9 mouse cellular contexts compared by ENCODE assay signal in genomic region chrX:73493567-73493966, GRCm38 (mm10). TPM values are rescaled to one million over a fixed set of nuclear protein-coding genes. Genes with fewer than 3 reads are reported as not detected.
DNase-seq lines count a peak whose midpoint lies in the region; ATAC-seq and TF ChIP-seq lines count a peak whose summit lies in the region.
"Not testable (repeated sequence)": the region's sequence is repeated elsewhere in the genome, so short reads cannot be mapped to it uniquely, and the experiment has no call there.
"Had no signal": no experiment of that assay in that cellular context is flagged by ENCODE, and none has a peak within 500 bp of the region (broad histone marks: within the 10 kb centered on the region; RNA-seq: fewer than 3 reads in every experiment).

No protein-coding gene starts in this region.

- WGBS in midbrain, embryonic 11.5 days = 13% methylated on average over 1 of the region's 2 CpGs
- 19% methylated on average over 2 of the region's 2 CpGs for WGBS in spleen, adult 2 months

- TF ChIP-seq POLR2A in spleen, adult 2 months (IDR thresholded peaks at IDR 0.05; ENCODE audit: low read depth, low read length) = not testable (repeated sequence)

- H3K27me3 ChIP-seq in midbrain, embryonic 11.5 days (ENCODE audit: control insufficient read depth, insufficient read depth, low read length); spleen, adult 2 months (ENCODE audit: control insufficient read depth, insufficient read depth, low read length): not testable (repeated sequence)

- not testable (repeated sequence) for ATAC-seq in midbrain, embryonic 11.5 days (ENCODE audit: low FRiP score)

- not testable (repeated sequence) for H3K9ac ChIP-seq in midbrain, embryonic 11.5 days (ENCODE audit: low read length)

- not testable (repeated sequence) for H3K36me3 ChIP-seq in midbrain, embryonic 11.5 days (ENCODE audit: control insufficient read depth, insufficient read depth, low read length); spleen, adult 2 months (ENCODE audit: control insufficient read depth, insufficient read depth, low read length)

- not testable (repeated sequence) for H3K4me3 ChIP-seq in midbrain, embryonic 11.5 days (ENCODE audit: low read depth, low read length); spleen, adult 2 months (ENCODE audit: extremely low read depth, insufficient read depth, insufficient read length)

- H3K4me2 ChIP-seq in midbrain, embryonic 11.5 days = not testable (repeated sequence)

- peak; percentile 67 for DNase-seq in ZHBTc4 (ENCODE audit: low read depth, low spot score)
- DNase-seq in cerebellum, postnatal 36 days = peak; percentile 55 to 67
- peak; percentile 41 for DNase-seq in gastrocnemius, postnatal 10 days
- peak; percentile 44 for DNase-seq in kidney, adult 11 months
- peak; percentile 55 for DNase-seq in left cerebral cortex, postnatal 4 days
- peak; percentile 89 for DNase-seq in midbrain, embryonic 11.5 days (ENCODE audit: low spot score, missing footprints)
- peak; percentile 24 to 61 for DNase-seq in spleen, adult 2 months (ENCODE audit: low read depth in 1 of 2, low spot score in 2 of 2)

- peak; percentile 21; the same call in 1 of the 2 replicates for TF ChIP-seq CTCF in spleen, adult 2 months (IDR thresholded peaks at IDR 0.05; ENCODE audit: extremely low read depth, insufficient read depth, insufficient read length, insufficient replicate concordance)

- not testable (repeated sequence) for H3K27ac ChIP-seq in midbrain, embryonic 11.5 days (ENCODE audit: low read depth, low read length); spleen, adult 2 months (ENCODE audit: insufficient read depth, low read length)

- not testable (repeated sequence) for H3K4me1 ChIP-seq in midbrain, embryonic 11.5 days (ENCODE audit: control insufficient read depth, insufficient read depth, low read length); spleen, adult 2 months (ENCODE audit: control insufficient read depth, insufficient read depth, insufficient read length)

- H3K9me3 ChIP-seq in midbrain, embryonic 11.5 days (ENCODE audit: control insufficient read depth, low read length) = not testable (repeated sequence)

- intact Hi-C loops in left cerebral cortex, postnatal 4 days (cut with DNase I) = not testable (repeated sequence)

RNA-seq across cellular contexts. Expression of gene Atp2b3, which starts 9.3 kb away (rescaled TPM):
- 1 to 10 TPM; 7.8 to 8.4 TPM for total RNA-seq in gastrocnemius, postnatal 10 days (2021)
- total RNA-seq in left cerebral cortex, postnatal 4 days (2021) = 10 to 100 TPM; 31.9 to 39.1 TPM
- polyA plus RNA-seq in midbrain, embryonic 11.5 days (2014; fragmentation: Nextera tagmentation; extraction: Ambion mirVana) = 0.25 and 0.30 TPM in 2 replicates
- not detected in 2 replicates for polyA plus RNA-seq in spleen, adult 2 months (2012; rRNA removed)
- polyA plus RNA-seq: erythroblast, embryonic 14.5 days had no signal

RNA-seq across cellular contexts. Expression of gene Bgn, which starts 10.2 kb away (rescaled TPM):
- 100 to 1,000 TPM; 303 to 408 TPM for total RNA-seq in gastrocnemius, postnatal 10 days (2021)
- 10 to 100 TPM; 49.5 to 51.5 TPM for total RNA-seq in left cerebral cortex, postnatal 4 days (2021)
- 42.1 and 43.4 TPM in 2 replicates for polyA plus RNA-seq in midbrain, embryonic 11.5 days (2014; fragmentation: Nextera tagmentation; extraction: Ambion mirVana)
- polyA plus RNA-seq in spleen, adult 2 months (2012; rRNA removed) = 280 and 317 TPM in 2 replicates

RNA-seq across cellular contexts. Expression of gene Haus7, which starts 34.7 kb away (rescaled TPM):
- 10 to 100 TPM; 21.2 to 25.1 TPM for total RNA-seq in gastrocnemius, postnatal 10 days (2021)
- 10 to 100 TPM; 27.8 to 28.0 TPM for total RNA-seq in left cerebral cortex, postnatal 4 days (2021)
- polyA plus RNA-seq in midbrain, embryonic 11.5 days (2014; fragmentation: Nextera tagmentation; extraction: Ambion mirVana) = 72.3 and 73.5 TPM in 2 replicates
- 8.6 and 9.2 TPM in 2 replicates for polyA plus RNA-seq in spleen, adult 2 months (2012; rRNA removed)

RNA-seq across cellular contexts. Expression of gene Trex2, which starts 58.4 kb away (rescaled TPM):
- not detected for total RNA-seq in gastrocnemius, postnatal 10 days (2021)
- not detected for total RNA-seq in left cerebral cortex, postnatal 4 days (2021)
- polyA plus RNA-seq in midbrain, embryonic 11.5 days (2014; fragmentation: Nextera tagmentation; extraction: Ambion mirVana) = not detected in 2 replicates
- not detected in 2 replicates for polyA plus RNA-seq in spleen, adult 2 months (2012; rRNA removed)
- polyA plus RNA-seq: erythroblast, embryonic 14.5 days; hindbrain, embryonic 12.5 days had no signal

Comparison
In these comparisons a context has a peak if more than half of its experiments do, and no peak if none do; other contexts are left out.
1. RNA of gene Bgn, which starts 10.2 kb away (total RNA-seq): 303 to 408 TPM in gastrocnemius, postnatal 10 days; 49.5 to 51.5 TPM in left cerebral cortex, postnatal 4 days; every median in the first group is over 4 times any median in the second.
2. Peak in every context shown above with its lines, with median percentiles within 50 percentile points of each other: DNase-seq.